Comparison of ENCODE assay signal across 13 mouse cellular contexts in genomic region chr4:34908127-34908526, GRCm38 (mm10). TPM values are rescaled to one million over a fixed set of nuclear protein-coding genes. Genes with fewer than 3 reads are reported as not detected.
A peak's percentile ranks its signal among the peaks of the same experiment; 100 is the strongest.
DNase-seq lines count a peak whose midpoint lies in the region; ATAC-seq and TF ChIP-seq lines count a peak whose summit lies in the region.
"Had no signal": no experiment of that assay in that cellular context is flagged by ENCODE, and none has a peak within 500 bp of the region (broad histone marks: within the 10 kb centered on the region; RNA-seq: fewer than 3 reads in every experiment).

No protein-coding gene starts in this region.

- no peak for TF ChIP-seq EP300 in heart, postnatal 0 days (IDR thresholded peaks at IDR 0.05; ENCODE audit: low read depth)

- H3K9ac ChIP-seq in heart, postnatal 0 days (replicated peaks; ENCODE audit: low read depth, low read length), result no peak overlapping the region
- H3K9ac ChIP-seq in stomach, embryonic 15.5 days, result no peak overlapping the region
- H3K9ac ChIP-seq: hindbrain, embryonic 12.5 days had no signal

- H3K4me3 ChIP-seq in heart, postnatal 0 days (ENCODE audit: low read depth, low read length), result no peak overlapping the region
- H3K4me3 ChIP-seq in stomach, embryonic 15.5 days (replicated peaks), result no peak overlapping the region
- H3K4me3 ChIP-seq: embryonic facial prominence, embryonic 10.5 days; forebrain, embryonic 10.5 days; hindbrain, embryonic 12.5 days had no signal

- DNase-seq in kidney, postnatal 10 days, result peak; percentile 60
- no peak for DNase-seq in kidney, adult 11 months
- DNase-seq in heart, postnatal 0 days (ENCODE audit: low spot score), result no peak
- peak; percentile 11 to 41 for DNase-seq in kidney, postnatal 25 days
- no peak for DNase-seq in layer of hippocampus, postnatal 36 days
- DNase-seq: cerebellum, adult 11-12 months had no signal

- no peak for TF ChIP-seq CTCF in heart, postnatal 0 days (IDR thresholded peaks at IDR 0.05; ENCODE audit: low read depth)

- H3K4me1 ChIP-seq in heart, postnatal 0 days (ENCODE audit: control insufficient read depth, insufficient read depth), result no peaks in the 10 kb centered on the region
- H3K4me1 ChIP-seq in stomach, embryonic 15.5 days, result no peaks in the 10 kb centered on the region
- H3K4me1 ChIP-seq: forebrain, embryonic 10.5 days; hindbrain, embryonic 12.5 days had no signal

- WGBS in heart, postnatal 0 days, result 67% methylated on average over 7 of the region's 7 CpGs
- WGBS in stomach, embryonic 15.5 days, result 52% methylated on average over 7 of the region's 7 CpGs

- no peak overlapping the region for H3K4me2 ChIP-seq in heart, postnatal 0 days (ENCODE audit: low read depth, low read length)
- no peak overlapping the region for H3K4me2 ChIP-seq in stomach, embryonic 15.5 days
- H3K4me2 ChIP-seq: hindbrain, embryonic 12.5 days had no signal

- H3K27me3 ChIP-seq in heart, postnatal 0 days (ENCODE audit: control insufficient read depth, insufficient read depth, low read length), result no peaks in the 10 kb centered on the region
- H3K27me3 ChIP-seq in stomach, embryonic 15.5 days (replicated peaks), result no peaks in the 10 kb centered on the region
- H3K27me3 ChIP-seq: hindbrain, embryonic 12.5 days had no signal

- no peaks in the 10 kb centered on the region for H3K9me3 ChIP-seq in heart, postnatal 0 days (replicated peaks; ENCODE audit: control insufficient read depth, low read length)
- H3K9me3 ChIP-seq in stomach, embryonic 15.5 days, result no peaks in the 10 kb centered on the region
- H3K9me3 ChIP-seq: embryonic facial prominence, embryonic 10.5 days; forebrain, embryonic 10.5 days; hindbrain, embryonic 12.5 days had no signal

- ATAC-seq in heart, postnatal 0 days (ENCODE audit: insufficient read depth, low read depth), result peak; percentile 49; the same call in 1 of the 2 replicates
- ATAC-seq in stomach, embryonic 15.5 days (ENCODE audit: insufficient read depth, low FRiP score, low read depth), result peak; percentile 31; the same call in 1 of the 2 replicates
- no peak for ATAC-seq in megakaryocyte progenitor cell, adult 5-6 weeks (replicated peaks; ENCODE audit: poor library complexity)

- no peak overlapping the region for H3K27ac ChIP-seq in heart, postnatal 0 days (ENCODE audit: low read depth)
- no peak overlapping the region for H3K27ac ChIP-seq in stomach, embryonic 15.5 days
- H3K27ac ChIP-seq: embryonic facial prominence, embryonic 10.5 days; forebrain, embryonic 10.5 days; hindbrain, embryonic 12.5 days had no signal

- no peaks in the 10 kb centered on the region for H3K36me3 ChIP-seq in heart, postnatal 0 days (replicated peaks; ENCODE audit: control insufficient read depth, insufficient read depth, low read length)
- no peaks in the 10 kb centered on the region for H3K36me3 ChIP-seq in stomach, embryonic 15.5 days
- H3K36me3 ChIP-seq: embryonic facial prominence, embryonic 10.5 days; forebrain, embryonic 10.5 days; hindbrain, embryonic 12.5 days had no signal

RNA-seq across cellular contexts. Expression of gene Cga, which starts 14.5 kb away (rescaled TPM):
- total RNA-seq in heart, postnatal 0 days (2014; rRNA removed; ENCODE audit: low replicate concordance), result not detected in 2 replicates
- polyA plus RNA-seq in heart, postnatal 0 days (2015; fragmentation: Nextera tagmentation; extraction: Ambion mirVana), result not detected in 2 replicates
- not detected in 2 replicates for polyA plus RNA-seq in stomach, embryonic 15.5 days (2015; fragmentation: Nextera tagmentation; extraction: Ambion mirVana)
- not detected in 2 replicates for total RNA-seq in megakaryocyte progenitor cell, adult 5-6 weeks (2015)
- total RNA-seq in megakaryocyte progenitor cell, adult 5-6 weeks (2017), result not detected in 2 replicates
- not detected for total RNA-seq in layer of hippocampus, postnatal 36 days (2021)
- total RNA-seq: gastrocnemius, adult 8-10 months had no signal
- polyA plus RNA-seq: limb, embryonic 11.5 days had no signal

RNA-seq across cellular contexts. Expression of gene Zfp292, which starts 25.4 kb away (rescaled TPM):
- 13.5 and 13.6 TPM in 2 replicates for total RNA-seq in heart, postnatal 0 days (2014; rRNA removed; ENCODE audit: low replicate concordance)
- 7.1 and 7.2 TPM in 2 replicates for polyA plus RNA-seq in heart, postnatal 0 days (2015; fragmentation: Nextera tagmentation; extraction: Ambion mirVana)
- 15.4 and 17.5 TPM in 2 replicates for polyA plus RNA-seq in stomach, embryonic 15.5 days (2015; fragmentation: Nextera tagmentation; extraction: Ambion mirVana)
- total RNA-seq in megakaryocyte progenitor cell, adult 5-6 weeks (2015), result 26.6 and 32.5 TPM in 2 replicates
- 21.5 and 31.3 TPM in 2 replicates for total RNA-seq in megakaryocyte progenitor cell, adult 5-6 weeks (2017)
- 10 to 100 TPM; 25.9 to 28.1 TPM for total RNA-seq in layer of hippocampus, postnatal 36 days (2021)

Comparison
In these comparisons a context has a peak if more than half of its experiments do, and no peak if none do; other contexts are left out.
1. DNase-seq: peak in kidney, postnatal 10 days (single experiment) and kidney, postnatal 25 days (2 of 2); none in kidney, adult 11 months (single experiment), heart, postnatal 0 days (single experiment) and layer of hippocampus, postnatal 36 days (0 of 2).